In genomic region chr16:49533498-49533998, GRCm38 (mm10) we compare ENCODE assay signal across 10 mouse cellular contexts.
A peak's percentile ranks its signal among the peaks of the same experiment; 100 is the strongest.
DNase-seq lines count a peak whose midpoint lies in the region; ATAC-seq and TF ChIP-seq lines count a peak whose summit lies in the region.
"Had no signal": no experiment of that assay in that cellular context is flagged by ENCODE, and none has a peak within 500 bp of the region (broad histone marks: within the 10 kb centered on the region; RNA-seq: fewer than 3 reads in every experiment).

No protein-coding gene starts in this region.

- TF ChIP-seq CTCF in heart, postnatal 0 days (IDR thresholded peaks at IDR 0.05; ENCODE audit: low read depth) = no peak
- no peak for TF ChIP-seq CTCF in liver, postnatal 0 days (IDR thresholded peaks at IDR 0.05; ENCODE audit: low read depth)

- H3K9ac ChIP-seq in liver, embryonic 15.5 days = no peak overlapping the region
- no peak overlapping the region for H3K9ac ChIP-seq in liver, embryonic 12.5 days
- no peak overlapping the region for H3K9ac ChIP-seq in heart, postnatal 0 days (replicated peaks; ENCODE audit: low read depth, low read length)
- H3K9ac ChIP-seq in liver, postnatal 0 days (replicated peaks) = no peak overlapping the region

- H3K36me3 ChIP-seq in heart, embryonic 10.5 days = no peaks in the 10 kb centered on the region
- no peaks in the 10 kb centered on the region for H3K36me3 ChIP-seq in liver, embryonic 15.5 days (replicated peaks)
- no peaks in the 10 kb centered on the region for H3K36me3 ChIP-seq in liver, embryonic 12.5 days
- no peaks in the 10 kb centered on the region for H3K36me3 ChIP-seq in heart, postnatal 0 days (replicated peaks; ENCODE audit: control insufficient read depth, insufficient read depth, low read length)
- H3K36me3 ChIP-seq in liver, postnatal 0 days (replicated peaks; ENCODE audit: insufficient read depth, low read length) = no peaks in the 10 kb centered on the region

- no peaks in the 10 kb centered on the region for H3K27me3 ChIP-seq in heart, embryonic 10.5 days (ENCODE audit: insufficient read depth, poor library complexity, severe bottlenecking)
- no peaks in the 10 kb centered on the region for H3K27me3 ChIP-seq in liver, embryonic 15.5 days
- no peaks in the 10 kb centered on the region for H3K27me3 ChIP-seq in liver, embryonic 12.5 days (replicated peaks)
- H3K27me3 ChIP-seq in heart, postnatal 0 days (ENCODE audit: control insufficient read depth, insufficient read depth, low read length) = no peaks in the 10 kb centered on the region
- no peaks in the 10 kb centered on the region for H3K27me3 ChIP-seq in liver, postnatal 0 days (ENCODE audit: insufficient read depth, low read length)
- H3K27me3 ChIP-seq: CH12.LX had no signal

- H3K4me1 ChIP-seq in heart, embryonic 10.5 days = peaks cover 22% of the 10 kb centered on the region
- no peaks in the 10 kb centered on the region for H3K4me1 ChIP-seq in liver, embryonic 15.5 days (replicated peaks)
- H3K4me1 ChIP-seq in liver, embryonic 12.5 days = no peaks in the 10 kb centered on the region
- peaks cover 17% of the 10 kb centered on the region; the same call in 1 of the 2 replicates for H3K4me1 ChIP-seq in heart, postnatal 0 days (ENCODE audit: control insufficient read depth, insufficient read depth)
- H3K4me1 ChIP-seq in liver, postnatal 0 days (ENCODE audit: insufficient read depth) = no peaks in the 10 kb centered on the region

- no peak for TF ChIP-seq EP300 in heart, postnatal 0 days (IDR thresholded peaks at IDR 0.05; ENCODE audit: low read depth)
- no peak for TF ChIP-seq EP300 in liver, postnatal 0 days (IDR thresholded peaks at IDR 0.05; ENCODE audit: low read depth)

- no peak overlapping the region for H3K4me3 ChIP-seq in heart, embryonic 10.5 days
- no peak overlapping the region for H3K4me3 ChIP-seq in liver, embryonic 15.5 days (replicated peaks)
- H3K4me3 ChIP-seq in liver, embryonic 12.5 days = no peak overlapping the region
- H3K4me3 ChIP-seq in heart, postnatal 0 days (ENCODE audit: low read depth, low read length) = no peak overlapping the region
- H3K4me3 ChIP-seq in liver, postnatal 0 days (ENCODE audit: low read depth, low read length) = no peak overlapping the region

- no peak overlapping the region for H3K4me2 ChIP-seq in liver, embryonic 15.5 days
- no peak overlapping the region for H3K4me2 ChIP-seq in liver, embryonic 12.5 days
- H3K4me2 ChIP-seq in heart, postnatal 0 days (ENCODE audit: low read depth, low read length) = 0 out of 2 replicates have a peak overlapping the region, but pooled peaks have one; percentile 13
- no peak overlapping the region for H3K4me2 ChIP-seq in liver, postnatal 0 days (ENCODE audit: low read depth, low read length)

- H3K27ac ChIP-seq in heart, embryonic 10.5 days = peak overlapping the region; percentile 22; the same call in 1 of the 2 replicates
- H3K27ac ChIP-seq in liver, embryonic 15.5 days (replicated peaks) = no peak overlapping the region
- H3K27ac ChIP-seq in liver, embryonic 12.5 days = no peak overlapping the region
- no peak overlapping the region for H3K27ac ChIP-seq in heart, postnatal 0 days (ENCODE audit: low read depth)
- no peak overlapping the region for H3K27ac ChIP-seq in liver, postnatal 0 days (ENCODE audit: low read depth)

- ATAC-seq in liver, embryonic 15.5 days (ENCODE audit: insufficient read depth) = peak; percentile 34; the same call in 1 of the 2 replicates
- ATAC-seq in liver, embryonic 12.5 days = no peak
- ATAC-seq in heart, postnatal 0 days (ENCODE audit: insufficient read depth, low read depth) = peak; percentile 36; the same call in 1 of the 2 replicates
- ATAC-seq in liver, postnatal 0 days = peak; percentile 59; the same call in 1 of the 2 replicates

- 31% methylated on average over 4 of the region's 4 CpGs for WGBS in heart, embryonic 10.5 days
- WGBS in liver, embryonic 15.5 days (ENCODE audit: insufficient replicate concordance) = 46% methylated on average over 4 of the region's 4 CpGs
- WGBS in liver, embryonic 12.5 days (ENCODE audit: insufficient replicate concordance) = 45% methylated on average over 4 of the region's 4 CpGs
- 31% methylated on average over 4 of the region's 4 CpGs for WGBS in heart, postnatal 0 days
- WGBS in liver, postnatal 0 days (ENCODE audit: insufficient replicate concordance) = 42% methylated on average over 4 of the region's 4 CpGs

- DNase-seq in heart, embryonic 10.5 days (ENCODE audit: low spot score) = no peak
- no peak for DNase-seq in heart, postnatal 4 days
- DNase-seq in heart, postnatal 0 days (ENCODE audit: low spot score) = peak; percentile 38
- no peak for DNase-seq in liver, postnatal 0 days
- no peak for DNase-seq in B cell, adult 2 months
- no peak for DNase-seq in layer of hippocampus, postnatal 10 days (ENCODE audit: low spot score in 2 of 2)
- DNase-seq: lung, postnatal 14 days had no signal

- H3K9me3 ChIP-seq in heart, embryonic 10.5 days = no peaks in the 10 kb centered on the region
- H3K9me3 ChIP-seq in liver, embryonic 15.5 days (replicated peaks) = no peaks in the 10 kb centered on the region
- H3K9me3 ChIP-seq in liver, embryonic 12.5 days (replicated peaks) = no peaks in the 10 kb centered on the region
- no peaks in the 10 kb centered on the region for H3K9me3 ChIP-seq in heart, postnatal 0 days (replicated peaks; ENCODE audit: control insufficient read depth, low read length)
- no peaks in the 10 kb centered on the region for H3K9me3 ChIP-seq in liver, postnatal 0 days (ENCODE audit: low read length)
